Mouse (Mus musculus) embryo, embryonic 11 days (tissue): ENCODE measurements around the gene Nufip1.

Experiments
- DNase-seq: peaks from one replicate; pipeline ENCODE4 v3.0.0-alpha.2; 2015

Gene Nufip1

DNA sequence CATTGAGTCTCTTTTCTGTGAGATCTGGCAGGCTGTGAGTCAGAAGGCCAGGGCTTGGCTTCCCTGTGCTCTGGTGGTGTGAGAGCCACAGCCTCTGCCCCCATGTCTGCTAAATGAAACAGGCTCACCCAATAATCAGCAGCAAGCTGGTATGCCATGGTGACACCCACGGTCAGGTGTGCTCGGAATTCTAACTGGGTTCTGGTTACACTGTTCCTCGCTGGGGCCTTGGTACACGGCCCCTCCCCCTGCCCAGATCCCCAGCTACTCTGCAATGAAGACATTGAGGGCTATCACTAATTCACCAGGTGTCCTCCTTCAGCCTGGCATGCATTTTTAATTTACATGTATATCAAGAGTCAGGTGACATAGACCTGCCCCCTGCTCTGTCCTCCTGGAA is 75.6 kb downstream of the Nufip1 start:
- DNase-seq: no peak
